Mouse (Mus musculus) Patski (cell line): Measurements from ENCODE around the gene Atg9a. TPM values are rescaled to one million over a fixed set of nuclear protein-coding genes. Genes with fewer than 3 reads are reported as not detected.

Source experiments
- ATAC-seq: fragments of 100-300 bp; one replicate; pipeline ENCODE4 v1.8.0; 2021
- CTCF ChIA-PET: fragments of 350-600 bp; sonication (Branson Sonifier 250); formaldehyde crosslinking; loops from one replicate; lab custom pipeline; 2022; ENCODE audit warnings: inconsistent platforms; lab: Charles Lee
- POLR2A ChIA-PET: fragments of 350-600 bp; sonication (Branson Sonifier 250); formaldehyde crosslinking; loops from one replicate; lab custom pipeline; 2022; ENCODE audit warnings: antibody characterized with exemption, inconsistent platforms; lab: Charles Lee
- DNase-seq: peaks from one replicate; pipeline ENCODE4 v3.0.0-alpha.2; 2011; ENCODE audit warnings: low read depth, low spot score
- H3K27me3 ChIP-seq: fragments of 371-371 bp; one replicate; pipeline ENCODE4 v1.5.1; 2021
- CTCF ChIP-seq: fragments of 100-300 bp; IDR thresholded peaks from one replicate; pipeline ENCODE4 v1.5.1; 2021
- in situ Hi-C: fragments of 300-500 bp; cut with MboI; formaldehyde crosslinking; loops from 3 replicates; pipeline ENCODE4 v1.11.1; 2018; ENCODE audit warnings: low pct_unique_long_range_greater_than_20kb, mixed read lengths
- polyA plus RNA-seq: library from polyadenylated mRNA; unstranded; gene quantifications from one replicate; pipeline ENCODE4 v1.2.3, GENCODE M21; 2021

Atg9a gene
- polyA plus RNA-seq, 1 experiment from 2014 or later, result 33.2 TPM

DNA sequence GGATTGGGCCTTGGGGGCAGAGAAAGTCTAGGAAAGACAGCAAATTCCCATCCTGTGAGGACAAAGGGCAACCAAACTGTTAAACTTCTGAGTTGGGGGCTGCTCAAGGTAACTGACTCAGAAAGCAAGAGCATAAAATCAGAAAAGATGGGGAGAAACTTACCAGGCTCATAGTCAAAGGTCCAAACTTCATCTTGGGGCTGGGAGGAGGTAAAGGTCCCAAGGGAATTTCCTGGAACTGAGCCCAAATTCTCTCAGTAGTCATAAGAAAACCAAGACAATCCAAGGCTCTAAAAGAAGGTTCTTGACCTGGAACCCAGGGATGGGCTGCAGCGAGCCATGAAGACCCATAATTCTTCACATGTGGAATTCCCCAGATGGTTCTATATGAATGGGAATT, 9.2 kb upstream of the Atg9a start:
- no peaks in the 10 kb centered on the region for H3K27me3 ChIP-seq
- ChIA-PET POLR2A (no interaction called here), CTCF (interaction anchor here (0.9 to 1.9 kb wide), 2 partner anchors 8 to 47 kb away, joined by 3 to 6 read pairs; no protein-coding TSS in a partner anchor)
- in situ Hi-C loops, result no loop called here
- DNase-seq (no peak), ATAC-seq (no peak)
- TF ChIP-seq CTCF, result no peak

DNA sequence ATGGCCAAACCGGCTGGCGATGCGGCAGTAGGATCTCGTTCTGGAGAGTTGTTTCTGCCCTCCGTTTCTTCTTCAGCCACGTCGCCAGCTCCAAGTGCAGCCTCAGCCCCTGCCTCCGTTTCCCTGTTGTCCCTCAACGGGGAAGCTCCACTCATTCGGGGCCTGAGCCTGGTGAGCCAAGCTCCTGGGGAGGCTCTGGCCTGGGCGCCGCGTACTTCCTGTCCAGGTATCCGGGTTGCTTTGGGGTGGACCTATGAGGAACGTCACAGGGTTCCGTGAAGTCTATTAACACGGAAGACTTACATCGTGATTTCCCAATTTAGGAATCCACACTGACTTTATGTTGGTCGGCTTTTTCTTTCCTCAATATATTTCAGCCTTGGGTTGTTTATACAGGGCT, 456 bp upstream of the Atg9a start:
- ChIA-PET CTCF (interaction anchor here (0.7 kb wide), 1 partner anchor 12 kb away, joined by 3 read pairs; the partner anchor contains the start of gene Abcb6), POLR2A (interaction anchor here (1.6 to 3.8 kb wide), 2 partner anchors 12 to 21 kb away, joined by 7 to 15 read pairs; partner anchors contain the start of gene Abcb6)
- in situ Hi-C loops, result no loop called here
- no peaks in the 10 kb centered on the region for H3K27me3 ChIP-seq
- no peak for TF ChIP-seq CTCF
- DNase-seq (no peak), ATAC-seq (peak; percentile 49)

DNA sequence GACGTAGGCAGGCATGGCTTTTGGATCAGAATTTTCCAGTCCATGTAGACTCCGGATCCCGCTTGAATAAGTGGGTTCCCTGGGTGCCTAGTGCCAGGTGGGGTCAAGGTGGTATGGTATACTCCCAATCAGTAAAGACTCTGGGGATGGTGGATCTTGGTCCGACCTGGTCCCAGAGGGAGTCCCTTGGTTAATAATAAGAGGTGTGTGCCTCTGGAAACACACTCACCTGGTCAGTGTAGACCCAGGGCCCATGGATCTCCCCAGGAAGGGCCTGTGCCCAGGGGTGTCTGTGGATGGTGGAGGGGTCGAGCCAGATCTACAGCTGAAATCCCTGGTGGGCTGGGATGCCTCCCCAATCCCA, 756 bp downstream of the Atg9a start:
- CTCF ChIA-PET, result interaction anchor here (0.9 kb wide), 1 partner anchor 60 kb away, joined by 3 read pairs; no protein-coding TSS in a partner anchor
- peak; percentile 9 for ATAC-seq
- no peaks in the 10 kb centered on the region for H3K27me3 ChIP-seq
- no peak for DNase-seq
- in situ Hi-C loops, result no loop called here
- no peak for TF ChIP-seq CTCF
- POLR2A ChIA-PET, result interaction anchor here (1.6 to 3.8 kb wide), 2 partner anchors 11 to 22 kb away, joined by 7 to 15 read pairs; partner anchors contain the start of gene Abcb6

DNA sequence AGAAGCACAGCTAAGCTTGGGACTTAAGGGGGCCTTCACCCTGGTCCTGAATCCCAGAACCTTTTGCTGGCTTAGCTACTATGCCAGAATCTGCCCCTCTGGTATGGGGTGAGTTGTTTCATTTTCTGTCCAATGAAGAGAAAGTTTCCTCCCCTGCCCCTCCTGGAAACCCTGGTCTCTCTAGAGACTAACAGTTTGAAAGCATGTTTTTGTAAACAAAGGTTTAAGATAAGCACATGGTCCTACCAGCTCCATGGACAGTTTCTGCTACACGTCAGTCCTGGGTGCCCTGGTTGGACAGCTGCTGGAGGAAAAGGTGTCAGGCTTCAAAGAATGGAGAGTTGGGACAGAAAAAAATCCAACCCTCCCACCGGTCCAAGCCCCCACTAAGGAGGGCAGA, 1.4 kb downstream of the Atg9a start:
- in situ Hi-C loops, result no loop called here
- TF ChIP-seq CTCF, result no peak
- DNase-seq, result no peak
- ChIA-PET POLR2A (interaction anchor here (0.8 to 3.8 kb wide), 3 partner anchors 8 to 20 kb away, joined by 3 to 15 read pairs (median 5); partner anchors contain the start of gene Abcb6), CTCF (interaction anchor here (1.5 kb wide), 1 partner anchor 11 kb away, joined by 4 read pairs; the partner anchor contains the start of gene Abcb6)
- no peak for ATAC-seq
- H3K27me3 ChIP-seq, result no peaks in the 10 kb centered on the region

DNA sequence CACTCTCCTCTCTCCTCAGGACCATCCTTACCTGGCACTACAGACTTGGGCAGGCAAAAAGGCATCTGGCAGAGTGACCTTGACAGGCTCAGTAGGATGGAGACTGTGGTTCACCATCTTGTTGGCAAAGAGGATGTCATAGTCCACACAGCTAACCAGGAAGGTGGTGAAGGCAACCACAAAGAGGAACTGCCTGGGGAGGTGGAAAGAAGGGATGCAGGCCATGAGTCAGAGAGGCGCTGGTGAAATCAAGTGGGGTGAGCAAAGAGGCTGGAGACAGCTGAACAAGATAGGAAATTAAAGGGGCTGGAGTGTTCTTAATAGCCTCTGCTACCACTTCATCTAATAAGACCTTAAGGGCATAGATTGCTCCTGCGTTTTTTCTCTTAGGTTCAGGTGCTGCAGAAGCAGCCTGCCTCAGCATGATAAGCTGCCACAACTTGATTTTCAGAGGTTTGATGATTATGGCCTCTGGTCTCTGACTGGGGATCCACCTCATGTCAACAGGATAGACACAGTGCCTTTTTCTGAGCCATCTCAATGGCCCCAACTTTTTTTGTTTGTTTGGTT, 4.0 kb downstream of the Atg9a start:
- DNase-seq (no peak), ATAC-seq (no peak)
- no peaks in the 10 kb centered on the region for H3K27me3 ChIP-seq
- ChIA-PET CTCF (no interaction called here), POLR2A (no interaction called here)
- TF ChIP-seq CTCF, result no peak
- in situ Hi-C loops, result loop anchor here (10.0 kb wide), 1 partner anchor 67 kb away; no protein-coding TSS in a partner anchor

DNA sequence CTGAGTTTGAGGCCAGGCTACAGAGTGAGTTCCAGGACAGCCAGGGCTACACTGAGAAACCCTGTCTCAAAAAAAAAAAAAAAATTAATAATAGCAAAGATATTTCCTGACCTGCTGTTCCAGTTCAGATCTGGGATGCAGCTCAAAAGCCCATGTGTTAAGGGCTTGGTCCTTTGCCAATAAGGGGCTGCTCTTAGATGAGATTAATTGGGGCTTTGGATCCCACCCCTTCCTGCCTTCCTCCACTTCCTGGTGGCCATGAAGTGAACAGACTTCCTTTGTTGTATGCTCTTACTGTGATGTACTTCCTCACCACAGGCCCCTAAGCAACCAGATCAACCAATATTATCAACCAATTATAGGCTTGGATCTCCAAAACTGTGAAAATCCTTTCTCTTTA, 4.9 kb downstream of the Atg9a start:
- ChIA-PET CTCF (interaction anchor here (1.1 kb wide), 1 partner anchor 10 kb away, joined by 3 read pairs; no protein-coding TSS in a partner anchor), POLR2A (no interaction called here)
- H3K27me3 ChIP-seq, result no peaks in the 10 kb centered on the region
- in situ Hi-C loops, result loop anchor here (10.0 kb wide), 1 partner anchor 68 kb away; no protein-coding TSS in a partner anchor
- DNase-seq (no peak), ATAC-seq (no peak)
- TF ChIP-seq CTCF, result no peak

DNA sequence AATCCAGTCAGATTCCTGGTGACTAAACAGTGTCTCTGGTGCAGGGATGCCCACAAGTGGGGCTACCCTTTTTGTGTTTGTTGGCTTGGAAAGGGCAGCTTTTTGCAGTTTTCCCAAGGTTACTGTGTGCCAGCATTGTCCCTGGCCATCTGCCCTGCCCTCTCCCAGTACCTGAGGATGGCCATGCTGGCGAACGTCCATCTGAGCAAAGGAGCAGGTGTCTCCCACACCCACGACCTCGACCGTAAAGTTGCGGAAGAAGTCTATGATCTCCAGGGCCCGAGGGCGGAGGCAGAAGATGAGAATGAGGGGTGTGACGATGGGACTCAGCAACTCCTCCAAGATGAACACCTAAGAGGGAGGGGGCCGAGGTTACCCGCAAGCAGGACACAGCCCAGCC, 6.5 kb downstream of the Atg9a start:
- POLR2A ChIA-PET, result no interaction called here
- in situ Hi-C loops, result loop anchor here (10.0 kb wide), 1 partner anchor 69 kb away; no protein-coding TSS in a partner anchor
- no peaks in the 10 kb centered on the region for H3K27me3 ChIP-seq
- no peak for TF ChIP-seq CTCF
- DNase-seq, result no peak
- no peak for ATAC-seq
- CTCF ChIA-PET, result no interaction called here

DNA sequence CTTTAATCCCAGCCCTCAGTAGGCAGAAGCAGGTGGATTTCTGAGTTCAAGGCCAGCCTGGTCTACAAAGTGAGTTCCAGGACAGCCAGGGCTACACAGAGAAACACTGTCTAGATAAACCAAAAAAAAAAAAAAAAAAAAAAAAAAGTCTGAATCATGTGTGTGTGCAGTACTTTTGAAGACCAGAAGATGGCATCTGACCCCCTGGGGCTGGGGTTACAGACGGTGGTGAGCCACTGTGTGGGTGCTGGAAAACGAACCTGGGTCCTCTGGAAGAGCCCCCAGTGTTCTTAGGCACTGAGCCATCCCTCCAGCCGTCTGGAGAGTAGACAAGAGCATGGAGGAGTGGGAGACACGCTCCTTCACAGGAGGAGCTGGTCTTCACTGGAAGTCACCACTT, 9.8 kb downstream of the Atg9a start:
- in situ Hi-C loops, result loop anchor here (10.0 kb wide), 1 partner anchor 73 kb away; no protein-coding TSS in a partner anchor
- no peaks in the 10 kb centered on the region for H3K27me3 ChIP-seq
- ATAC-seq (no peak), DNase-seq (no peak)
- ChIA-PET CTCF (no interaction called here), POLR2A (interaction anchor here (1.3 kb wide), 1 partner anchor 8 kb away, joined by 3 read pairs; no protein-coding TSS in a partner anchor)
- no peak for TF ChIP-seq CTCF

DNA sequence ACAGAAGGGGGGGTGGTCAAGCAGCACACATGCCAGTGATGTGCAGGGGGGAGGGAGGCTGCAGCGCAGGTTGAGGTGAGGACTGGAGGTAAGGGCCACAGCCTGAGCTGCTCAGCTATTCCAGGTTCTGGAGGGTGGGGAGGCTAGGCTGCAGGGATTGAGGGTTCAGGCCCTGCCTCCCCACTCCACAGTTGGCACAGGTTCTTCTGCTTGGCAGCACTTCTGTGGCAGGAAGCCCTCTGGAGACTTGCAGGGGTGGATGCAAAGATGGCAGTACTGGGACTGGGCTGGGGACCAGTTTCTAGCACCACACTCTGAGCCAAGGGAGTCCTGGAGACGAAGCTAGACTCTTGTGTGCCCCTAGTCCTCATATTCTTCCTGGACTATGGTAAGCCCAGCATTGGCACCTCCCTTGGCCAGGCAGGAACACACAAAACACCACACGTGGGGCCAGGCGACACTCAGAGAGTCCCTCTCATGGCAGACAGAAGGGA, 10.6 kb downstream of the Atg9a start:
- ATAC-seq (no peak), DNase-seq (no peak)
- ChIA-PET POLR2A (interaction anchor here (0.7 to 2.3 kb wide), 4 partner anchors 9 to 70 kb away, joined by 3 to 15 read pairs (median 7); partner anchors contain the start of genes Ankzf1 and Atg9a), CTCF (no interaction called here)
- H3K27me3 ChIP-seq, result no peaks in the 10 kb centered on the region
- TF ChIP-seq CTCF, result no peak
- in situ Hi-C loops, result loop anchor here (10.0 kb wide), 1 partner anchor 73 kb away; no protein-coding TSS in a partner anchor

DNA sequence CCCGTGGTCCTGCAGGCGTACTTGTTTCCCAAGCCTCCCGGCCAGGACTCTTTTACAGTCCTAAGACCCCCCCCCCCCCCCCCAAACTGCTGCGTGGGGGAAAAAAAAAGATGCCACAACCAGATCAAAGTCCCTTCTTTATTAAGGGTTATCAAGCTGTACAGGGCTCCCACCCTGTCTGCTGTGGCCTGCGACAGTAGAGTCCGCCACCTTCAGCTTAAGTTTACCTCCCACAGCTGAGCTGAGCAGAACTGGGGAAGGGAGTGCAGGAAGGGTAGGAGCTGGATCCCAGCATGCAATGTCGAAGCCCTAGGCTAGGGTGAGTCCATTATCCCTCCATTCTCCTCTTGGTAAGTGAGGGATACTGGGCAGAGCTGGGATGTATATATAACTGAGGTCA, 11.3 kb downstream of the Atg9a start:
- ATAC-seq (no peak), DNase-seq (no peak)
- no peaks in the 10 kb centered on the region for H3K27me3 ChIP-seq
- in situ Hi-C loops, result loop anchor here (10.0 kb wide), 1 partner anchor 74 kb away; no protein-coding TSS in a partner anchor
- ChIA-PET CTCF (interaction anchor here (0.6 kb wide), 1 partner anchor 12 kb away, joined by 3 read pairs; no protein-coding TSS in a partner anchor), POLR2A (interaction anchor here (0.7 to 2.3 kb wide), 3 partner anchors 10 to 71 kb away, joined by 3 to 15 read pairs (median 11); partner anchors contain the start of genes Ankzf1 and Atg9a)
- TF ChIP-seq CTCF, result no peak
